Comparison of ENCODE assay signal across 8 mouse cellular contexts in the genomic region with DNA sequence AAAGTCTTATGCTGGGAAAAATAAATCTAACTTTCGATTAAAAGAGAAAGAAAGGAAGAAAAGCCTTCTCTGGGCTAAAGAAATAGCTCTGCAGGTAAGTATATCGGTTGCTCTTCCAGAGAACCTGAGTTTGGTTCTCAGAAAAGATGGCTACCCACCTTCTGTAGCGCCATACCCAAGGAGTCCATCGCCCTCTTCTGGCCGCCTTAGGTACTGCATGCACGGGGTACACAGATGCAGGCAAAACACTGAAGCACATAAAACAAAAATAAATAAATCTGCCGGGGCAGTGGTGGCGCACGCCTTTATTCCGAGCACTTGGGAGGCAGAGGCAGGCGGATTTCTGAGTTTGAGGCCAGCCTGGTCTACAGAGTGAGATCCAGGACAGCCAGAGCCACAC. TPM values are rescaled to one million over a fixed set of nuclear protein-coding genes. Genes with fewer than 3 reads are reported as not detected.
DNase-seq lines count a peak whose midpoint lies in the region; ATAC-seq lines count a peak whose summit lies in the region.

No protein-coding gene starts in this region.

- no peaks in the 10 kb centered on the region for H3K36me3 ChIP-seq in liver, embryonic 12.5 days

- peaks cover 7% of the 10 kb centered on the region; the same call in 1 of the 2 replicates for H3K27me3 ChIP-seq in liver, embryonic 12.5 days (replicated peaks)

- H3K4me3 ChIP-seq in liver, embryonic 12.5 days, result no peak overlapping the region

- peaks cover 13% of the 10 kb centered on the region; the same call in 1 of the 2 replicates for H3K4me1 ChIP-seq in liver, embryonic 12.5 days

- no peaks in the 10 kb centered on the region for H3K9me3 ChIP-seq in liver, embryonic 12.5 days (replicated peaks)

- no peak overlapping the region for H3K4me2 ChIP-seq in liver, embryonic 12.5 days

- no peak overlapping the region for H3K27ac ChIP-seq in liver, embryonic 12.5 days

- no peak for ATAC-seq in liver, embryonic 12.5 days
- ATAC-seq in megakaryocyte-erythroid progenitor cell, adult 5-6 weeks (replicated peaks; ENCODE audit: low FRiP score, low TSS enrichment, poor library complexity, severe bottlenecking), result peak; percentile 55; the same call in 1 of the 2 replicates

- 25% methylated on average over 11 of the region's 11 CpGs for WGBS in liver, embryonic 12.5 days (ENCODE audit: insufficient replicate concordance)

- peak; percentile 82 for DNase-seq in embryo, embryonic 10 days (ENCODE audit: low spot score)
- DNase-seq in embryo, embryonic 11 days, result no peak
- peak; percentile 78 for DNase-seq in liver
- peak; percentile 63 for DNase-seq in adrenal gland, adult 2 months
- DNase-seq in gastrocnemius, postnatal 4 days (ENCODE audit: low spot score in 2 of 2), result peak; percentile 44 to 61
- DNase-seq in thymus, postnatal 14 days, result peak; percentile 79

- no peak overlapping the region for H3K9ac ChIP-seq in liver, embryonic 12.5 days

RNA-seq across cellular contexts. Expression of gene Il17rd, which starts 15.9 kb away (rescaled TPM):
- polyA plus RNA-seq in liver, embryonic 12.5 days (2016; fragmentation: Nextera tagmentation; extraction: Ambion mirVana), result 0.27 and 0.32 TPM in 2 replicates
- 1 to 10 TPM; 2.0 to 3.4 TPM for total RNA-seq in adrenal gland, adult 2 months (2021)
- polyA plus RNA-seq in adrenal gland, adult 2 months (2012; rRNA removed), result 1.2 and 1.3 TPM in 2 replicates
- 10 to 100 TPM; 11.9 to 12.6 TPM for total RNA-seq in gastrocnemius, postnatal 4 days (2021)
- 1.2 TPM in 1 of 2 replicates, not detected in the other for total RNA-seq in megakaryocyte-erythroid progenitor cell, adult 5-6 weeks (2014; fragmentation: Nextera tagmentation)
- not detected in 2 replicates for total RNA-seq in megakaryocyte-erythroid progenitor cell, adult 5-6 weeks (2017)

RNA-seq across cellular contexts. Expression of gene Hesx1, which starts 28.7 kb away (rescaled TPM):
- 16.0 and 16.8 TPM in 2 replicates for polyA plus RNA-seq in liver, embryonic 12.5 days (2016; fragmentation: Nextera tagmentation; extraction: Ambion mirVana)
- total RNA-seq in adrenal gland, adult 2 months (2021), result not detected
- not detected in 2 replicates for polyA plus RNA-seq in adrenal gland, adult 2 months (2012; rRNA removed)
- total RNA-seq in gastrocnemius, postnatal 4 days (2021), result under 1 TPM in 1 of 2 experiments, not detected in 1; 0.47 TPM
- not detected in 2 replicates for total RNA-seq in megakaryocyte-erythroid progenitor cell, adult 5-6 weeks (2014; fragmentation: Nextera tagmentation)
- total RNA-seq in megakaryocyte-erythroid progenitor cell, adult 5-6 weeks (2017), result not detected in 2 replicates

RNA-seq across cellular contexts. Expression of gene Appl1, which starts 51.8 kb away (rescaled TPM):
- 9.2 and 10.0 TPM in 2 replicates for polyA plus RNA-seq in liver, embryonic 12.5 days (2016; fragmentation: Nextera tagmentation; extraction: Ambion mirVana)
- total RNA-seq in adrenal gland, adult 2 months (2021), result 10 to 100 TPM; 38.7 to 49.6 TPM
- 2.6 TPM in 2 replicates for polyA plus RNA-seq in adrenal gland, adult 2 months (2012; rRNA removed)
- total RNA-seq in gastrocnemius, postnatal 4 days (2021), result 10 to 100 TPM; 30.7 to 31.7 TPM
- 5.2 and 12.7 TPM in 2 replicates for total RNA-seq in megakaryocyte-erythroid progenitor cell, adult 5-6 weeks (2014; fragmentation: Nextera tagmentation)
- 12.6 and 14.8 TPM in 2 replicates for total RNA-seq in megakaryocyte-erythroid progenitor cell, adult 5-6 weeks (2017)
